Mouse (Mus musculus): ENCODE measurements around the gene 1300017J02Rik. TPM values are rescaled to one million over a fixed set of nuclear protein-coding genes. Genes with fewer than 3 reads are reported as not detected.

1300017J02Rik gene
- polyA plus RNA-seq, 1 experiment = not detected

- Histone ChIP-seq H3K27ac (replicated peaks; ENCODE audit: low read depth, low read length) (no peak overlapping the region), H3K4me1 (ENCODE audit: control insufficient read depth, insufficient read depth, insufficient read length, low read length) (no peaks in the 10 kb centered on the region), H3K4me3 (ENCODE audit: insufficient read depth, low read depth, low read length) (no peak overlapping the region)
Measured at GRCm38 (mm10) chr9:103288489-103289180, 16.2 kb downstream of the 1300017J02Rik start.

- Histone ChIP-seq H3K27ac (replicated peaks; ENCODE audit: low read depth, low read length) (no peak overlapping the region), H3K4me3 (ENCODE audit: insufficient read depth, low read depth, low read length) (no peak overlapping the region), H3K4me1 (ENCODE audit: control insufficient read depth, insufficient read depth, insufficient read length, low read length) (no peaks in the 10 kb centered on the region)
Measured at GRCm38 (mm10) chr9:103287840-103288488, 16.9 kb downstream of the 1300017J02Rik start.

GRCm38 (mm10) chr9:103286901-103287422 lies 17.9 kb downstream of the 1300017J02Rik start:
- H3K4me3 ChIP-seq (ENCODE audit: insufficient read depth, low read depth, low read length) = no peak overlapping the region
- no peaks in the 10 kb centered on the region for H3K4me1 ChIP-seq (ENCODE audit: control insufficient read depth, insufficient read depth, insufficient read length, low read length)
- H3K27ac ChIP-seq (replicated peaks; ENCODE audit: low read depth, low read length) = no peak overlapping the region

GRCm38 (mm10) chr9:103286396-103286795 lies 18.5 kb downstream of the 1300017J02Rik start:
- H3K27ac ChIP-seq (replicated peaks; ENCODE audit: low read depth, low read length) = no peak overlapping the region
- no peak overlapping the region for H3K4me3 ChIP-seq (ENCODE audit: insufficient read depth, low read depth, low read length)
- H3K4me1 ChIP-seq (ENCODE audit: control insufficient read depth, insufficient read depth, insufficient read length, low read length) = no peaks in the 10 kb centered on the region

- Histone ChIP-seq H3K4me1 (ENCODE audit: control insufficient read depth, insufficient read depth, insufficient read length, low read length) (no peaks in the 10 kb centered on the region), H3K4me3 (ENCODE audit: insufficient read depth, low read depth, low read length) (no peak overlapping the region), H3K27ac (replicated peaks; ENCODE audit: low read depth, low read length) (no peak overlapping the region)
Measured at GRCm38 (mm10) chr9:103276876-103277275, 28.0 kb downstream of the 1300017J02Rik start.

GRCm38 (mm10) chr9:103275676-103276075 lies 29.2 kb downstream of the 1300017J02Rik start:
- Histone ChIP-seq H3K4me3 (ENCODE audit: insufficient read depth, low read depth, low read length) (no peak overlapping the region), H3K27ac (replicated peaks; ENCODE audit: low read depth, low read length) (no peak overlapping the region), H3K4me1 (ENCODE audit: control insufficient read depth, insufficient read depth, insufficient read length, low read length) (no peaks in the 10 kb centered on the region)

GRCm38 (mm10) chr9:103274819-103275218 lies 30.1 kb downstream of the 1300017J02Rik start:
- Histone ChIP-seq H3K27ac (replicated peaks; ENCODE audit: low read depth, low read length) (no peak overlapping the region), H3K4me1 (ENCODE audit: control insufficient read depth, insufficient read depth, insufficient read length, low read length) (no peaks in the 10 kb centered on the region), H3K4me3 (ENCODE audit: insufficient read depth, low read depth, low read length) (no peak overlapping the region)

- Histone ChIP-seq H3K27ac (replicated peaks; ENCODE audit: low read depth, low read length) (no peak overlapping the region), H3K4me3 (ENCODE audit: insufficient read depth, low read depth, low read length) (no peak overlapping the region), H3K4me1 (ENCODE audit: control insufficient read depth, insufficient read depth, insufficient read length, low read length) (no peaks in the 10 kb centered on the region)
Measured at GRCm38 (mm10) chr9:103271104-103271503, 33.8 kb downstream of the 1300017J02Rik start.

- Histone ChIP-seq H3K4me3 (ENCODE audit: insufficient read depth, low read depth, low read length) (no peak overlapping the region), H3K27ac (replicated peaks; ENCODE audit: low read depth, low read length) (no peak overlapping the region), H3K4me1 (ENCODE audit: control insufficient read depth, insufficient read depth, insufficient read length, low read length) (no peaks in the 10 kb centered on the region)
Measured at GRCm38 (mm10) chr9:103265778-103266177, 39.1 kb downstream of the 1300017J02Rik start.

- Histone ChIP-seq H3K4me1 (ENCODE audit: control insufficient read depth, insufficient read depth, insufficient read length, low read length) (no peaks in the 10 kb centered on the region), H3K4me3 (ENCODE audit: insufficient read depth, low read depth, low read length) (no peak overlapping the region), H3K27ac (replicated peaks; ENCODE audit: low read depth, low read length) (no peak overlapping the region)
Measured at GRCm38 (mm10) chr9:103252906-103253305, 52.0 kb downstream of the 1300017J02Rik start.

- Histone ChIP-seq H3K4me1 (ENCODE audit: control insufficient read depth, insufficient read depth, insufficient read length, low read length) (no peaks in the 10 kb centered on the region), H3K27ac (replicated peaks; ENCODE audit: low read depth, low read length) (no peak overlapping the region), H3K4me3 (ENCODE audit: insufficient read depth, low read depth, low read length) (no peak overlapping the region)
Measured at GRCm38 (mm10) chr9:103248618-103249017, 56.3 kb downstream of the 1300017J02Rik start.

- Histone ChIP-seq H3K4me1 (ENCODE audit: control insufficient read depth, insufficient read depth, insufficient read length, low read length) (no peaks in the 10 kb centered on the region), H3K27ac (replicated peaks; ENCODE audit: low read depth, low read length) (no peak overlapping the region), H3K4me3 (ENCODE audit: insufficient read depth, low read depth, low read length) (no peak overlapping the region)
Measured at GRCm38 (mm10) chr9:103246526-103247168, 58.2 kb downstream of the 1300017J02Rik start.

- Histone ChIP-seq H3K4me3 (ENCODE audit: insufficient read depth, low read depth, low read length) (no peak overlapping the region), H3K4me1 (ENCODE audit: control insufficient read depth, insufficient read depth, insufficient read length, low read length) (no peaks in the 10 kb centered on the region), H3K27ac (replicated peaks; ENCODE audit: low read depth, low read length) (no peak overlapping the region)
Measured at GRCm38 (mm10) chr9:103243640-103244039, 61.2 kb downstream of the 1300017J02Rik start.

GRCm38 (mm10) chr9:103241206-103241605 lies 63.7 kb downstream of the 1300017J02Rik start:
- Histone ChIP-seq H3K27ac (replicated peaks; ENCODE audit: low read depth, low read length) (0 out of 2 replicates have a peak overlapping the region, but pooled peaks have one; percentile 36), H3K4me3 (ENCODE audit: insufficient read depth, low read depth, low read length) (no peak overlapping the region), H3K4me1 (ENCODE audit: control insufficient read depth, insufficient read depth, insufficient read length, low read length) (no peaks in the 10 kb centered on the region)

- Histone ChIP-seq H3K27ac (replicated peaks; ENCODE audit: low read depth, low read length) (no peak overlapping the region), H3K4me3 (ENCODE audit: insufficient read depth, low read depth, low read length) (no peak overlapping the region), H3K4me1 (ENCODE audit: control insufficient read depth, insufficient read depth, insufficient read length, low read length) (no peaks in the 10 kb centered on the region)
Measured at GRCm38 (mm10) chr9:103239471-103239870, 65.4 kb downstream of the 1300017J02Rik start.
